Mouse (Mus musculus) lung, embryonic 15.5 days (tissue): Measurements from ENCODE around the gene Lemd2. TPM values are rescaled to one million over a fixed set of nuclear protein-coding genes. Genes with fewer than 3 reads are reported as not detected.

Source experiments
- ATAC-seq: fragments of 200-750 bp; cut with Nextera tagmentation; 2 replicates; pipeline ENCODE4 v1.8.0; 2017; ENCODE audit warnings: moderate number of reproducible peaks, borderline replicate concordance; ENCODE audit not compliant: low FRiP score, low TSS enrichment; ENCODE audit errors: extremely low read depth
- H3K27ac ChIP-seq: fragments of 300-500 bp; sonication (generic); 2 replicates; pipeline ENCODE4 v1.5.1; 2015; ENCODE audit warnings: moderate library complexity, mild to moderate bottlenecking, inconsistent platforms
- H3K27me3 ChIP-seq: fragments of 300-500 bp; sonication (generic); 2 replicates; pipeline ENCODE4 v1.6.1; 2015; ENCODE audit warnings: inconsistent platforms
- H3K36me3 ChIP-seq: fragments of 300-500 bp; sonication (generic); 2 replicates; pipeline ENCODE4 v1.6.1; 2015; ENCODE audit warnings: inconsistent platforms
- H3K4me1 ChIP-seq: fragments of 300-500 bp; sonication (generic); 2 replicates; pipeline ENCODE4 v1.6.1; 2015; ENCODE audit warnings: inconsistent platforms
- H3K4me2 ChIP-seq: fragments of 300-500 bp; sonication (generic); 2 replicates; pipeline ENCODE4 v1.6.1; 2015; ENCODE audit warnings: inconsistent platforms, mild to moderate bottlenecking, moderate library complexity
- H3K4me3 ChIP-seq: fragments of 300-500 bp; sonication (generic); 2 replicates; pipeline ENCODE4 v1.5.1; 2015; ENCODE audit warnings: mild to moderate bottlenecking, inconsistent platforms
- H3K9ac ChIP-seq: fragments of 300-500 bp; sonication (generic); 2 replicates; pipeline ENCODE4 v1.6.1; 2015; ENCODE audit warnings: inconsistent platforms
- H3K9me3 ChIP-seq: fragments of 300-500 bp; sonication (generic); 2 replicates; pipeline ENCODE4 v1.6.1; 2016; ENCODE audit warnings: inconsistent platforms
- WGBS: fragments of 180-500 bp; shearing (Covaris S2); methylation state at CpG from one replicate; pipeline ENCODE4 v1.1.7; 2015; 5-methylcytosine and 5-hydroxymethylcytosine counted together
- polyA plus RNA-seq: library from polyadenylated mRNA; unstranded; fragments of >200 nt; fragmentation: Nextera tagmentation; extraction: Ambion mirVana; gene quantifications from 2 replicates; pipeline ENCODE4 v1.2.1, GENCODE M21; 2015

The Lemd2 gene
- polyA plus RNA-seq = 16.1 and 17.2 TPM in 2 replicates

DNA sequence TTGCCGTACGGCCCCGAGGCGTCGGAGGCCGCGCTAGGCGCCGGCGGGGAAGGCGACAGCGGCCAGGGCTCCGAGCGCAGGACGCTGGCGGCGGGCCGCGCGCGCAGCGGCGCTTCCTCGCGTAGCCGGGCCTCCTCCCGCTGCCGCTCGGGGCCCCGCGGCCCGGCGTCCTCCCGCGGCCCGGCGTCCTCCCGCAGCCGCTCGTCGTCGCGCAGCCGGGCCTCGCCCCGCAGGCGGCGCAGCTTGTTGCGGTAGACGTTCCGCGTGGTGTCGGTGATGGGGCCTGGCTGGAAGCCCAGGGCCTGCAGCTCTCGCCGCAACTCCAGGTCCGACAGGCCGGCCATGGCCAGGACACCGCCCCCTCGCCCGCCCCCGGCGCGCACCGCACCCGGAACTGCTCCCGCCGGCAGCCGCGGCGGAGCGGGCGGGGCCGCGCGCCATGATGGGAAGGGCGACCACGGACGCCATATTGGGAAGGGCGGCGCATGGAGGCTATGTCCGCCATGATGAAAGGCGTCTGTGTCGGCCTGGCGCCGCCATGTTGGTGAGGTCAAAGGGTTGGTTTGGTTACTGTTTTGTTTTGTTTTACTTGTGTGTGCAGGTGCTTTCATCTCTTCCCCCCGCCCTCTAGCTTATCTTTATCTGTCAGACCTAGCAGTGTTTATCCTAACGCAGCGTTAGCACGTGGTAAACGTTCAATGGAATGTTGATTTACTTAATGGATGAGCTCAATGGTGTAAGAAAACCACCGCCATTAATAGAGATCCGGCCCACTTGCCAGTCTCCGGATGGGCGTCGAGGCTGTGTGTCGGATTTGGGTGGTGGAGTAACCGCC lies at the start of gene Lemd2:
Gene Lemd2, minus strand, starts transcription at position 395 of the 835 bp plus-strand sequence.
- 3% methylated on average over 80 of the region's 97 CpGs for WGBS
- peak; percentile 95 for ATAC-seq
- Histone ChIP-seq H3K4me3 (peak within 1 kb of the TSS; percentile 96), H3K9ac (peak within 1 kb of the TSS; percentile 96), H3K9me3 (no peaks in the 10 kb centered on the region), H3K27me3 (no peaks in the 10 kb centered on the region), H3K4me2 (peak within 1 kb of the TSS; percentile 87), H3K4me1 (peaks cover 17% of the 10 kb centered on the region), H3K36me3 (peaks cover 28% of the 10 kb centered on the region), H3K27ac (peak within 1 kb of the TSS; percentile 95)

DNA sequence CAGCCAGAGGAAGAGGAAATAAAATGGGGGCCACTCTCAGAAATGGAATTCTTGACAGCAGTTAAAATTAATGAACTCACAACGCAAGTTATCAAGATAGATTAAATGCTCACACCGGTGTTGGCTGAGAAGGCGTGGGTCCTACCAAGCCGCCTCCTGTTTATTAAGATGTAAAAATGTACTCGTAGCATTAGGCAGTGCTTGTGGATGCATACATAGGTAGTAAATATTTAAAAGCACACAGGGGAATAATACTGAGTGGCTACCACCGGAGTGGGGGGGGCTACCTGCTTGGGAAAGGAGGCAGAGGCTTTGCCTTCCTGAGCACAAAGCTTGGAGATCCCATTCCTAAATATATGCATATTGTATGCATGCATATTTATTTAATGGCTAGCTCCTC lies 46.9 kb upstream of the Lemd2 start:
- no peak for ATAC-seq
- WGBS = 64% methylated on average over 6 of the region's 6 CpGs
- Histone ChIP-seq H3K4me3 (no peak overlapping the region), H3K36me3 (no peaks in the 10 kb centered on the region), H3K27ac (no peak overlapping the region), H3K9me3 (no peaks in the 10 kb centered on the region), H3K4me1 (no peaks in the 10 kb centered on the region), H3K27me3 (0 out of 2 replicates have a peak, but pooled peaks cover 4% of the 10 kb centered on the region), H3K9ac (no peak overlapping the region), H3K4me2 (no peak overlapping the region)

DNA sequence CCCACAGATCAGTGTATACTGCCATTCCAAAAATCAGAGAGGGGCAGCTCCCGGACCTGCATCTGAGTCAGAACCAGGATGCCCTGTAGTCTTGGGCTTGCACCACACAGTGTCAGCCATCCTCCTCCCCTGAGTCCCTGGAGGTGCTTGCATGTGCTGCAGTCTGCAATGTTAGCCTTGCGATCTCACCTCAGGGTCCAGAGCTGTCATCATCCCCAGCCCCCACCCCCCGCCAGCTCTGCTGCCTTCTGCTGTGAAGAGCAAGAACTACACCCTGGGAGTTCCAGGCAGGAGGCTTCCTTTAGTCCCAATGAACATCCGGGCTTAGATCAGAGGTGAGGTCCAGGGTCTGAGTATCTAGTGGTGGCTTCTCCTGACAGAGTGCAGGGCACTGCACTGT lies 46.2 kb upstream of the Lemd2 start:
- H3K4me1 ChIP-seq = no peaks in the 10 kb centered on the region
- 21% methylated on average over 4 of the region's 4 CpGs for WGBS
- no peak for ATAC-seq

DNA sequence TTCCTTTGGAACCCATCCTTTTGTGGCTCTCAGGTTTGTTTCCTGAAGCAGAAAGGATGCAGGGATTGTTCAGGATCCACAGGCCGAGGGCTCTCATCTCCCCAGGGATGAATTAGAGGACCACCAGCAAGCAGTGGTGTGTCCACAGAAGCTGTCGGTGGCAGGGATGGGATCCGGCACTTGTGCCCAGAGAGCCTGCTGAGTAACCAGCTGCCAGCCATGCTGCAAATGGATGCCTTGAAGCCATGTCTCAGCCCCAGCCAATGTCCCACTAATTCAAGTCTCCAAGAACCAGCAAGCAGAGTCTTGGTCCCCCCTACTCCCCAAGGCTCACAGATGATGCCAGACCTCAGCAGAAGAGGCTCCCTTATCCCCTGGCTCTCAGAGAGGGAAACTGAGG lies 44.8 kb upstream of the Lemd2 start:
- Histone ChIP-seq H3K36me3 (no peaks in the 10 kb centered on the region), H3K9ac (no peak overlapping the region), H3K4me1 (no peaks in the 10 kb centered on the region), H3K4me2 (no peak overlapping the region), H3K27ac (no peak overlapping the region), H3K27me3 (no peaks in the 10 kb centered on the region), H3K9me3 (no peaks in the 10 kb centered on the region), H3K4me3 (no peak overlapping the region)
- no peak for ATAC-seq
- WGBS = 75% methylated on average over 3 of the region's 3 CpGs

More for the DNA sequence above, 46.2 kb upstream of the Lemd2 start:
- Histone ChIP-seq H3K9me3 (no peaks in the 10 kb centered on the region), H3K27ac (no peak overlapping the region), H3K9ac (no peak overlapping the region), H3K4me2 (no peak overlapping the region), H3K4me3 (no peak overlapping the region), H3K27me3 (no peaks in the 10 kb centered on the region), H3K36me3 (no peaks in the 10 kb centered on the region)

DNA sequence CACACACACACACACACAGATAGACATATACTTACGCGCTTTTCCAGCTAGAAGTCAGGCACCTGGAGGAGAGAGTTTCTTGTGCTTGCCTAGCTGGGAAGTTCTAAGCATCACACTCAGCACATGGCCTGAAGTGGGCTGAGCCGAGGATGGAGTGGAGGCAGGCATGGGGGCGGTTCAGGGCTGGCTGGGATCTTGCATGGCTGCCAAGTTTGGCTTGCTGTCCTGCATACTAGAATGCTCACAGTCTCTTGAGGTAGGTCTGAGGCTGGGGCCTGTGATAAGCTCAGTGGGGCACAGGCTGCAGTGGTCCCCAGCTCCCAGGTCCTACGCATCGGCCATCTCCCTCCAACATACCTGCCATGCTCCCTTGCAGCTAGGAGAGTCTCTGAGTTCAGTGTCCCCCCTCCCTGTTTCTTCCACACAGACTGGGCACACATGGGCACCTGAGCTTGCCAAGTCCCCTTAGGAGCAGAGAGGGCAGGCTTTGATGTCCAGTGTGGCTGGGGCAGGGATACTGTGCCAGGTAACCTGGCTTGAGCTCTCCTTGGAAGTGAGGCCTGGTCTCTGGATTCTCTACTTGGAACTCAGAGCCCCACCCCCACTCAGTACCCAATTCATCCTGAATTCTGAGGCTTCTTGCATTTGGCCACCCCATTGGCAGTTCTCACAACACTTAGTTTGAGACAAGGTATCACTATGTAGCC lies 43.6 kb upstream of the Lemd2 start:
- no peaks in the 10 kb centered on the region for H3K27me3 ChIP-seq
- H3K9me3 ChIP-seq = no peaks in the 10 kb centered on the region
- no peak overlapping the region for H3K27ac ChIP-seq
- 73% methylated on average over 6 of the region's 6 CpGs for WGBS
- H3K4me3 ChIP-seq = no peak overlapping the region
- no peak for ATAC-seq
- H3K4me1 ChIP-seq = no peaks in the 10 kb centered on the region
- no peak overlapping the region for H3K4me2 ChIP-seq
- no peaks in the 10 kb centered on the region for H3K36me3 ChIP-seq
- H3K9ac ChIP-seq = no peak overlapping the region

DNA sequence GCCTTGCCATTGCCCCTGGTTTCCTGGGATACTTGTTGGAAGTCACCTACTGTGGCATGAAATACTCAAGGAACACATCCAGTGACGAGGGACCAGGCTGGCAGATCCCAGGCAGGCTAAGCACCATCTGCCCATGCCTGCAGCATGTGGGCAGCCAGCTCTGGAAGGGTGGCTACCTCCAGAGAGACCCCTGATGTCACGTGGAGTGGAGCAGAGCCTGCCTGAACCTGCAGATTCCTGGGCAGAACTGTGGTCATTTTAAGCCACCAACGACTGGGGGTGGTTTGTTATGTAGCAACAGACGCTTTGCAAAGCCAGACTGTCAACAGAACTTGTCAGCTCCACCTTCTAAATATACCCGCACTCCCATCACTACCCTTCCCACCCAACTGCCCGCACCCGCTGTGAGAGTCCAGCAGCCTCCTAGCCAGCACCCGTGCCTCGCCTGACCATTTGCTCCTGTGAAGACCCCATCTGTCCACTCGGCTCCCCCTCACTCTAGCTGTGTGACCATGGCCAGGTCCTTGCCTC lies 41.6 kb upstream of the Lemd2 start:
- no peak overlapping the region for H3K27ac ChIP-seq
- H3K4me1 ChIP-seq = peaks cover 18% of the 10 kb centered on the region
- ATAC-seq = no peak
- no peaks in the 10 kb centered on the region for H3K36me3 ChIP-seq
- H3K27me3 ChIP-seq = no peaks in the 10 kb centered on the region
- H3K9me3 ChIP-seq = no peaks in the 10 kb centered on the region
- no peak overlapping the region for H3K4me3 ChIP-seq
- no peak overlapping the region for H3K9ac ChIP-seq
- WGBS = 40% methylated on average over 10 of the region's 10 CpGs
- H3K4me2 ChIP-seq = no peak overlapping the region

DNA sequence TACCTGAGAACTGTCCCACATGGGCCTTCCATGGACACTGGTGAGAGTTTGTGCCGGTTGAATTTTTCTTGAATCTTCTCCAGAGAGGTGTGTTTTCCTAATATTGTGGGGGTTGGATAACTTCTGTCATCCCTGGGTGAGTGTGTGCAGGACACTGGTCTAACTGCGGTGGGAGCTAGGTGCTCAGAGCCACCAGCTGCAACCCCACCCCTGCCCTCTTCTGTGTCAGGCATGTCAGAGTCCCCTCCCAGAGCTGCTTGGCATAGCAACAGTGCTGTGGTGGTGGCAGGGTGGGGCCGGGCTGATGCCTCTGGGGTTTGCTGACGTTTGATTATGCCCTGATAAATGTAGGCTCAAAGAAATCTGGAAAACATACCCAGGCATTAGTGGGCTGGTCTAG lies 40.6 kb upstream of the Lemd2 start:
- ATAC-seq = no peak
- H3K4me2 ChIP-seq = no peak overlapping the region
- H3K27me3 ChIP-seq = no peaks in the 10 kb centered on the region
- WGBS = 59% methylated on average over 4 of the region's 4 CpGs
- H3K4me3 ChIP-seq = no peak overlapping the region
- no peak overlapping the region for H3K9ac ChIP-seq
- H3K9me3 ChIP-seq = no peaks in the 10 kb centered on the region
- H3K27ac ChIP-seq = no peak overlapping the region
- no peaks in the 10 kb centered on the region for H3K36me3 ChIP-seq
- H3K4me1 ChIP-seq = peaks cover 26% of the 10 kb centered on the region

DNA sequence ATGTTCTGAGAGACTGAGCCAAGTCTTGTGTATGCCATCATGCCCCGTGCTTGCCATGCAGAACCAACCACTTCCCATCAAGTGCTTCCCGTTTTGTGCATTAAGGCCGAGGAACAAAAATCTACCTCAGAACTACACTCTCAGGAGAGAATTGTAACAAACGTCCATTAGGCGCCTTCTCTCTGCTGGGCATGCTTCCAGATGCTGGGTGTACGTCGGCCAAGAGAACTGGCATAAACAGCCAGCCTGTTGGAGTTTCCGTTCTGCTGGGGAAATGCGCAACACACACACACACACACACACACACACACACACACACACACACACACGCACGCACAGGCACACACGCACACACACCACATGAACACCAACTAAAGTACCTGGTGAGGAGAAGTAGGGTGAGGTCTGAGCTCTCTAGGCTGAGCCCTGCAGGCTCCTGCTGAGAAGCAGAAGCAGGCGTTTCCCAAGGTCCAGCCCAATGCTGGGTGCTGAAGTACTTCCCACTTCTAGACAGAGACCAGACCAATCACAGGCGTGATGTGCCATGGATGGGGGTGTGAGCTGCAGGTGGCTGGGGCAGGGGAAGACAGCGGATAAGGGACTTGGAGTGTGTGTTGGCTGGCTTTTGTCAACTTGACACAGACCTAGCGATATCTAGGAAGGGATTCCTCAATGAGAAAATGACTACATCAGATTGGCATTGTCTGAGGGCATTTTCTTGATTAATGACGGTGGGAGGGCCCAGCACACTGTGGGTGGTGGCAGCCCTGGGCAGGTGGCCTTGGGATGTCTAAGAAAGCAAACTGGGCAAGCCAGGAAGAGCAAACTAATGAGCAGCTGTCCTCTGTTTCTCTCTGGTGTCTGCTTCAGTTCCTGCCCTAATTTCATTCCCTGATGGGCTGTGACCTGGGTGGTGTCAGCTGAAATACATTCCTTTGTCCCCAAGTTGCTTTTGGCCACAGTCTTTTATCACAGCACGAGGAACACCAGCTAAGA lies 38.2 kb upstream of the Lemd2 start:
- H3K27ac ChIP-seq = peak overlapping the region; percentile 20; the same call in 1 of the 2 replicates
- no peaks in the 10 kb centered on the region for H3K27me3 ChIP-seq
- 40% methylated on average over 18 of the region's 18 CpGs for WGBS
- no peak overlapping the region for H3K4me2 ChIP-seq
- no peak overlapping the region for H3K9ac ChIP-seq
- no peak for ATAC-seq
- H3K4me3 ChIP-seq = no peak overlapping the region
- no peaks in the 10 kb centered on the region for H3K36me3 ChIP-seq
- peaks cover 27% of the 10 kb centered on the region for H3K4me1 ChIP-seq
- no peaks in the 10 kb centered on the region for H3K9me3 ChIP-seq

DNA sequence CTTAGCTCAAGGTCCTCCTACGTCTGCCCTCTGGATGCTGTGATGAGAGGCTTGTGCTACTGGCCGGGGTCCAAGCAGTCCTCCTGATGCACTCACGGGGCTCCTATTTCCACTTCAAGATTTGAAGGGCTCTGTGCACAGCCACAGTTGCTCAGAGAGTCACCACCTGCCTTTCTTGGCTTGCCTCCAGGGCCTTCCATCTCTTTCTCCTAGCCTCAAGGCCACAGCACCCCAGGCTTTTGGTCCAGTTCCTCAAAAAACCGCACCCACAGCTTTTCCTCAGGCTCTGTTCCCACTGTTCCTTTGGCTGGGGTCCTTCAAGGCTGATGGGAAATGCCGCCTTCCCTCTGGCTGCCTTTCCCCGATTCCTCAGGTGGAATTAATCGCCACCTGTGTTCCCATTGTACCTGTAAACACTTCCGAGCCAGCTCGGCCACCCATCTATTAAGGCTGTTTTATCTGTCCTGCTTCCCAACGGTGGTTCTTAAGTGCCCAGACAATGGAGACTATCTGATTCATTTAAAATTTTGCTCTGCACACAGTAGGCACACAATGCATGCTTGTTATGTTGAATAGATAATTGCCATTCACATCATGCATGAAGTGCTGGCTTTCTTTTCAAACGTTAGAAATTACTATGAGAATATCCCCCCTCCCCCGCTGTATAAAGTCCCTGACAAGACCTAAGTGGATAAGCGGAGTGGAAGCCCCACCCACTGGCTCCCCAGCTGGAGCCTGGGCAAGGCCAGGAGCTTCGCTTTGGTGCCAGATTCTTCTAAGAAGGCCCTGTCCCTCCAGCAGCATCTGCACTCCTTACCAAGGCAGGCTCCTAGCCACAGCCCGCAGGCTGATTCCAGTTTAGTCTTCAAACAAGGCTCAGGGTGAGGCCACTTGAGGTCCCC lies 36.5 kb upstream of the Lemd2 start:
- ATAC-seq = peak; percentile 63
- H3K4me2 ChIP-seq = 0 out of 2 replicates have a peak overlapping the region, but pooled peaks have one; percentile 10
- H3K9me3 ChIP-seq = no peaks in the 10 kb centered on the region
- peaks cover 27% of the 10 kb centered on the region for H3K4me1 ChIP-seq
- no peak overlapping the region for H3K4me3 ChIP-seq
- no peak overlapping the region for H3K9ac ChIP-seq
- 21% methylated on average over 15 of the region's 15 CpGs for WGBS
- no peaks in the 10 kb centered on the region for H3K36me3 ChIP-seq
- no peaks in the 10 kb centered on the region for H3K27me3 ChIP-seq
- peak overlapping the region; percentile 64 for H3K27ac ChIP-seq

DNA sequence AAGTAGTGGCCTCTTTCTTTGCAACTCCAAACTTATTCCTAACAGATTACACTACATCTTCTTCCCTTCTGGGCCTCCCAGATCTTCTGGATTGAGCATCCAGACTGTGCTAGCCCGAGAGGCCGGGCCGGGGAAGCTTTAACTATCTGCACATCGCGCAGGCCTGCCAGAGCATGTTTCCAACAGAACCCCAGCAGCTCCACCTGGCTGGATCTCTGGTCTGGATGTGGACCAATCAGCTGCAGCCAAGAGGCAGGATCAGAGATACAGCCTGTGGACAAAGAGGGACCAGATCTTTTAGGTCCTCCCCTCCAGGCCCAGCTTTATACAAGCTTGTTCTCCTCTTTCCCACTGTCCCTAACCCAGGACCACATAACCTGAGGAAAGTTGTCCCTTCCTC lies 35.7 kb upstream of the Lemd2 start:
- Histone ChIP-seq H3K27ac (no peak overlapping the region), H3K36me3 (no peaks in the 10 kb centered on the region)

More for the DNA sequence above, 35.7 kb upstream of the Lemd2 start:
- Histone ChIP-seq H3K4me3 (no peak overlapping the region), H3K4me1 (peaks cover 27% of the 10 kb centered on the region), H3K9ac (no peak overlapping the region), H3K4me2 (no peak overlapping the region), H3K27me3 (no peaks in the 10 kb centered on the region), H3K9me3 (no peaks in the 10 kb centered on the region)
- ATAC-seq = no peak
- 90% methylated on average over 5 of the region's 5 CpGs for WGBS
